Mouse (Mus musculus): ENCODE data around the gene Gm20777.
"Not testable (repeated sequence)": the region's sequence is repeated elsewhere in the genome, so short reads cannot be mapped to it uniquely, and the experiment has no call there.

The Gm20777 gene

DNA sequence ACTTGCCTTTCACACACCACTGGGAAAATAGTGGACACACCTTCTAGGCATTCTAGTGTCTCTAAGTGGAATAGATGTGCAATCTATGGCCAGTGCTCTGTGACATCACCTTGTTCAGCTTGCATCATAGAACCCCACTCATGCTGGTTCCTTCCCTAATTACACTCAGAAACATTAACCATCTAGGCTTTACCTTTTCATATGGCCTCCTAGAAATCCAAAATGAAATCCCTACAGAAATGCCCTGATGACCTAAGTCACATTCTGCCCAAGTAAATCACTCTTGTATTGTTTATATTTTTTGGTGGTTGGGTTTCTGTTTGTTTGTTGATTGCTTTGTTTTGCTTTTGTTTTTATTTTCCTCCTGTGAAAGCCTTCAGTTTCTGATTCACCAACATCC lies at the start of gene Gm20777:
Gene Gm20777, minus strand, starts transcription at position 101 of the 400 bp plus-strand sequence.
- DNase-seq (ENCODE audit: low spot score in 2 of 2) = not testable (repeated sequence)

DNA sequence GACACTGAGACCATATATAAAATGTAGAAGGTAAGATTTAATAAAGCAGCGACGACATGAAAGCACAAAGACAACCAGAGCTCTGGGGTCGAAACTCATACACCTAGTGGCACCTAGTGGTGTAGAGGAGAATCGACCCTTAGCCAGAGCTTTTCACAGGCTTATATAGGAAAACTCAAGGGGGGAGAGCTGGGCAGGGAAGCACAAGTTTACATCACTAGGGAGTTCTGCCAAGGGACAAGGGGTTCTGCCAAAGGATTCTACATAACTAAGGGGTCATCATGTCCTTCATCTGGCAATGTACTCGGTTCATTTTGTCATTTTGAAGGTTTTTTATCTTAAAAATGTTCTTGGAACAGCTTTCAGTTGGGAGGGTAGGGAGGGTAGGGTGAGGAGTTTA lies 42.7 kb downstream of the Gm20777 start:
- DNase-seq (ENCODE audit: low spot score in 2 of 2) = peak in 1 of 2 experiments; percentile 7

DNA sequence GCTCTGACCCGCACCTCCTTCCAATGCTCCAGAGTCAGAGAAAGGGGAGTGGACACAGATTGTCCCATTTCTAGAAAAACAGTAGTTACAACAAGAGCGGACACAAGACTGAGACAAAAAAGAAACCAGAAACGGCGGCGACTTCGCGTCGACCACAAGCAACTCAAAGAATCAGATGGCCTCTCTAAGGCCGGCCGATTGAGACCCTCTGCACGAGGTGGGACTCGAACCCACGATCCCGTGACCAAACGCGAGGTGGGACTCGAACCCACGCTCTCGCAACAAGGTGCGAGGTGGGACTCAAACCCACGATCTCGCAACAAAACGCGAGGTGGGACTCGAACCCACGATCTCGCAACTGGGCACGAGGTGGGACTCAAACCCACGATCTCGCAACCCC lies 43.5 kb downstream of the Gm20777 start:
- peak in 1 of 2 experiments; percentile 5 for DNase-seq (ENCODE audit: low spot score in 2 of 2)

DNA sequence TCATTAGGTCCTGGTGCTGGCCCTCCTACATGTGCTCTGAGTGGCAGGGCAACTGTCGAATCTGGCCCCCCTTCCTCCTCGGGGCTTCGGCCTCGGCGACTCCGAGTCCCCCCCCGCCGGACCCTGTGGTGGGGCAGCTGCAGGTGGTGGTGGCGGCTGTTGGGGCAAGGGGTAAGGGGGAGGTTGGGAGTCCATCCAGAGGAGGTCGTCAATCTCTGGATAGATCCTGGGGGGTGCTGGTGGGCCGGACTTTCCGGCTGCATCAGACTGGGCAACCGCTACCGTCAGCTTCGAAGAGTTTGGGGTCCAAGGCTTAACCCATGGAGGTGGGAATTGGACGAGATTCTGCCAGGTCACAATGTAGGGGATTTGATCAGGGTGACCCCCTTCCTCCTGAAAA lies 44.0 kb downstream of the Gm20777 start:
- peak in 1 of 2 experiments; percentile 10 for DNase-seq (ENCODE audit: low spot score in 2 of 2)

DNA sequence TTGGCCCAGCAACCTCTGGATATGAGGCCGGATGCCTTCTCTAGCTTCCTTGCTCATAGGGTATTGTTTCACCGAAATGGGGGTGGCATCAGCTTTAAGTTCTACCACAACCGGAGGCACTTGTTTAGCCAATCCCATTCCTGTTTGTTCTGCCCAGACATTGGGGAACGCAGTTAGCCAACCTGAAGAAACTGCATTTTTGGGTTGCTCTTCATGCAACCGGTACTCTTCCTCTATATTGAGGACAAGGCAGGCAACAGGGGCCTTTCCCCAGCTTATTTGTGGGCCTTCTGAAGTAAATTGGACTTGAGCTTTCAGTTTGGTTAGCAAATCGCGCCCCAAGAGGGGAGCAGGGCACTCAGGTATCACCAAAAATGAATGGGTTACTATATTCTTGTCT lies 45.6 kb downstream of the Gm20777 start:
- peak in 1 of 2 experiments; percentile 5 for DNase-seq (ENCODE audit: low spot score in 2 of 2)

All from spleen, postnatal 14 days (tissue).